Mouse (Mus musculus) myocyte (in vitro differentiated cells): ENCODE results near the gene Igll1.

ENCODE experiments used
- CEBPB ChIP-seq: IDR thresholded peaks from 2 replicates; pipeline ENCODE4 v1.6.1; 2011; ENCODE audit warnings: mild to moderate bottlenecking, moderate library complexity; ENCODE audit not compliant: poor library complexity, insufficient read depth, severe bottlenecking
- MYOD1 ChIP-seq, 3 experiments: IDR thresholded peaks; one replicate each; pipeline ENCODE4 v1.6.1; 2011; ENCODE audit warnings: control low read depth in 2 of 3, low read depth in 2 of 3, mild to moderate bottlenecking in 2 of 3, moderate library complexity in 1 of 3; ENCODE audit not compliant: insufficient read length in 2 of 3, control insufficient read depth in 1 of 3
- MYOG ChIP-seq, 3 experiments: IDR thresholded peaks; one replicate each; pipeline ENCODE4 v1.6.1; 2011; ENCODE audit warnings: control low read depth in 2 of 3, low read depth in 2 of 3, mild to moderate bottlenecking in 2 of 3; ENCODE audit not compliant: insufficient read length in 2 of 3, control insufficient read depth in 1 of 3, insufficient read depth in 1 of 3
- POLR2A ChIP-seq: IDR thresholded peaks from one replicate; pipeline ENCODE4 v1.6.1; 2011; ENCODE audit warnings: low read depth, mild to moderate bottlenecking, control low read depth, moderate library complexity; ENCODE audit not compliant: insufficient read length
- POLR2AphosphoS2 ChIP-seq: IDR thresholded peaks from one replicate; pipeline ENCODE4 v1.6.1; 2011; ENCODE audit warnings: low read depth, control low read depth; ENCODE audit not compliant: insufficient read length
- USF1 ChIP-seq: IDR thresholded peaks from one replicate; pipeline ENCODE4 v1.6.1; 2011; ENCODE audit warnings: low read depth, mild to moderate bottlenecking, control low read depth, moderate library complexity

- TF ChIP-seq POLR2A (no peak), CEBPB (no peak), POLR2AphosphoS2 (no peak), MYOG (IDR thresholded peaks at IDR 0.05; ENCODE audit: control insufficient read depth in 1 of 3, insufficient read depth in 1 of 3, insufficient read length in 2 of 3, low read depth in 2 of 3) (no peak), MYOD1 (IDR thresholded peaks at IDR 0.05; ENCODE audit: control insufficient read depth in 1 of 3, insufficient read length in 2 of 3, low read depth in 2 of 3) (no peak), USF1 (no peak)
Measured at GRCm38 (mm10) chr16:16829671-16830070, 34.1 kb downstream of the Igll1 start.
